Mouse (Mus musculus) brain, embryonic 14.5 days (tissue): ENCODE data around the gene Ndufa6.

Source experiments
- CTCF ChIP-seq: fragments of 200-500 bp; IDR thresholded peaks from 2 replicates; pipeline ENCODE4 v1.5.1; 2012; ENCODE audit warnings: inconsistent platforms, mild to moderate bottlenecking, moderate library complexity, borderline replicate concordance; ENCODE audit not compliant: insufficient read depth, insufficient read length; ENCODE audit errors: extremely low read depth
- POLR2A ChIP-seq: fragments of 200-500 bp; IDR thresholded peaks from 2 replicates; pipeline ENCODE4 v1.6.1; 2012; ENCODE audit warnings: mild to moderate bottlenecking, inconsistent platforms, borderline replicate concordance; ENCODE audit not compliant: poor library complexity, insufficient read depth, insufficient read length, severe bottlenecking; ENCODE audit errors: extremely low read depth

GRCm38 (mm10) chr15:82368851-82369250, 14.7 kb upstream of the Ndufa6 start:
- TF ChIP-seq CTCF (no peak), POLR2A (no peak)
